Mouse (Mus musculus): Measurements from ENCODE around the gene Wnt16. TPM values are rescaled to one million over a fixed set of nuclear protein-coding genes. Genes with fewer than 3 reads are reported as not detected.

Wnt16 gene
- total and polyA plus RNA-seq, 2 experiments = not detected

GRCm38 (mm10) chr6:22292056-22292455 is 4.0 kb downstream of the Wnt16 start:
- no peak overlapping the region for H3K9ac ChIP-seq (ENCODE audit: low read depth, low read length)
- TF ChIP-seq CTCF (IDR thresholded peaks at IDR 0.05; ENCODE audit: low read depth, low read length) = no peak
- no peak for TF ChIP-seq POLR2A (IDR thresholded peaks at IDR 0.05; ENCODE audit: extremely low read depth, insufficient read depth, low read length)
- 66% methylated on average over 4 of the region's 4 CpGs for WGBS

GRCm38 (mm10) chr6:22293922-22294321 is 5.9 kb downstream of the Wnt16 start:
- 71% methylated on average over 3 of the region's 3 CpGs for WGBS
- no peaks in the 10 kb centered on the region for H3K36me3 ChIP-seq (ENCODE audit: control insufficient read depth, insufficient read depth, low read length)
- H3K79me2 ChIP-seq (ENCODE audit: control insufficient read depth, insufficient read depth, low read length) = no peaks in the 10 kb centered on the region
- DNase-seq (ENCODE audit: extremely low read depth, low read depth, low spot score) = no peak
- H3K4me3 ChIP-seq (ENCODE audit: insufficient read depth, low read depth, low read length) = no peak overlapping the region
- no peaks in the 10 kb centered on the region for H3K4me1 ChIP-seq (ENCODE audit: control insufficient read depth, insufficient read depth, low read length)
- peaks cover 4% of the 10 kb centered on the region; the same call in 1 of the 2 replicates for H3K27me3 ChIP-seq (ENCODE audit: control insufficient read depth, insufficient read depth, low read length)
- H3K9ac ChIP-seq (ENCODE audit: low read depth, low read length) = no peak overlapping the region
- H3K27ac ChIP-seq (replicated peaks; ENCODE audit: insufficient read depth, low read depth, low read length) = no peak overlapping the region
- no peak for TF ChIP-seq POLR2A (IDR thresholded peaks at IDR 0.05; ENCODE audit: extremely low read depth, insufficient read depth, low read length)
- no peak for TF ChIP-seq CTCF (IDR thresholded peaks at IDR 0.05; ENCODE audit: low read depth, low read length)

More at GRCm38 (mm10) chr6:22292056-22292455, 4.0 kb downstream of the Wnt16 start:
- Histone ChIP-seq H3K4me3 (ENCODE audit: insufficient read depth, low read depth, low read length) (no peak overlapping the region), H3K36me3 (ENCODE audit: control insufficient read depth, insufficient read depth, low read length) (no peaks in the 10 kb centered on the region), H3K27ac (replicated peaks; ENCODE audit: insufficient read depth, low read depth, low read length) (no peak overlapping the region), H3K4me1 (ENCODE audit: control insufficient read depth, insufficient read depth, low read length) (no peaks in the 10 kb centered on the region), H3K27me3 (ENCODE audit: control insufficient read depth, insufficient read depth, low read length) (peaks cover 14% of the 10 kb centered on the region; the same call in 1 of the 2 replicates), H3K79me2 (ENCODE audit: control insufficient read depth, insufficient read depth, low read length) (no peaks in the 10 kb centered on the region)
- DNase-seq (ENCODE audit: extremely low read depth, low read depth, low spot score) = no peak

- no peak for DNase-seq (ENCODE audit: extremely low read depth, low read depth, low spot score)
- H3K27ac ChIP-seq (replicated peaks; ENCODE audit: insufficient read depth, low read depth, low read length) = no peak overlapping the region
- H3K4me3 ChIP-seq (ENCODE audit: insufficient read depth, low read depth, low read length) = no peak overlapping the region
- TF ChIP-seq POLR2A (IDR thresholded peaks at IDR 0.05; ENCODE audit: extremely low read depth, insufficient read depth, low read length) = no peak
- TF ChIP-seq CTCF (IDR thresholded peaks at IDR 0.05; ENCODE audit: low read depth, low read length) = no peak
- no peak overlapping the region for H3K9ac ChIP-seq (ENCODE audit: low read depth, low read length)
- 88% methylated on average over 6 of the region's 6 CpGs for WGBS
- no peaks in the 10 kb centered on the region; the same call in 1 of the 2 replicates for H3K4me1 ChIP-seq (ENCODE audit: control insufficient read depth, insufficient read depth, low read length)
- no peaks in the 10 kb centered on the region for H3K79me2 ChIP-seq (ENCODE audit: control insufficient read depth, insufficient read depth, low read length)
- no peaks in the 10 kb centered on the region for H3K36me3 ChIP-seq (ENCODE audit: control insufficient read depth, insufficient read depth, low read length)
- H3K27me3 ChIP-seq (ENCODE audit: control insufficient read depth, insufficient read depth, low read length) = no peaks in the 10 kb centered on the region
Observed at GRCm38 (mm10) chr6:22297028-22297427, 9.0 kb downstream of the Wnt16 start.

- Histone ChIP-seq H3K27me3 (ENCODE audit: control insufficient read depth, insufficient read depth, low read length) (no peaks in the 10 kb centered on the region), H3K79me2 (ENCODE audit: control insufficient read depth, insufficient read depth, low read length) (no peaks in the 10 kb centered on the region), H3K4me1 (ENCODE audit: control insufficient read depth, insufficient read depth, low read length) (no peaks in the 10 kb centered on the region; the same call in 1 of the 2 replicates), H3K9ac (ENCODE audit: low read depth, low read length) (no peak overlapping the region), H3K4me3 (ENCODE audit: insufficient read depth, low read depth, low read length) (no peak overlapping the region), H3K36me3 (ENCODE audit: control insufficient read depth, insufficient read depth, low read length) (no peaks in the 10 kb centered on the region; the same call in 1 of the 2 replicates), H3K27ac (replicated peaks; ENCODE audit: insufficient read depth, low read depth, low read length) (no peak overlapping the region)
- no peak for DNase-seq (ENCODE audit: extremely low read depth, low read depth, low spot score)
- no peak for TF ChIP-seq POLR2A (IDR thresholded peaks at IDR 0.05; ENCODE audit: extremely low read depth, insufficient read depth, low read length)
- no peak for TF ChIP-seq CTCF (IDR thresholded peaks at IDR 0.05; ENCODE audit: low read depth, low read length)
- whole genome bisulfite sequencing = 76% methylated on average over 14 of the region's 14 CpGs
Observed at GRCm38 (mm10) chr6:22298059-22298458, 10.0 kb downstream of the Wnt16 start.

- DNase-seq (ENCODE audit: extremely low read depth, low read depth, low spot score) = peak; percentile 54
- 53% methylated on average over 13 of the region's 13 CpGs for WGBS
- Histone ChIP-seq H3K79me2 (ENCODE audit: control insufficient read depth, insufficient read depth, low read length) (no peaks in the 10 kb centered on the region), H3K36me3 (ENCODE audit: control insufficient read depth, insufficient read depth, low read length) (peaks cover 31% of the 10 kb centered on the region), H3K4me1 (ENCODE audit: control insufficient read depth, insufficient read depth, low read length) (0 out of 2 replicates have a peak, but pooled peaks cover 4% of the 10 kb centered on the region), H3K27ac (replicated peaks; ENCODE audit: insufficient read depth, low read depth, low read length) (no peak overlapping the region), H3K9ac (ENCODE audit: low read depth, low read length) (no peak overlapping the region), H3K4me3 (ENCODE audit: insufficient read depth, low read depth, low read length) (no peak overlapping the region), H3K27me3 (ENCODE audit: control insufficient read depth, insufficient read depth, low read length) (no peaks in the 10 kb centered on the region)
- peak; percentile 97 for TF ChIP-seq CTCF (IDR thresholded peaks at IDR 0.05; ENCODE audit: low read depth, low read length)
- TF ChIP-seq POLR2A (IDR thresholded peaks at IDR 0.05; ENCODE audit: extremely low read depth, insufficient read depth, low read length) = no peak
Observed at GRCm38 (mm10) chr6:22325364-22326072, 37.5 kb downstream of the Wnt16 start.

GRCm38 (mm10) chr6:22326289-22326688 is 38.3 kb downstream of the Wnt16 start:
- TF ChIP-seq CTCF (IDR thresholded peaks at IDR 0.05; ENCODE audit: low read depth, low read length) (no peak), POLR2A (IDR thresholded peaks at IDR 0.05; ENCODE audit: extremely low read depth, insufficient read depth, low read length) (no peak)
- no peaks in the 10 kb centered on the region; the same call in 1 of the 2 replicates for H3K79me2 ChIP-seq (ENCODE audit: control insufficient read depth, insufficient read depth, low read length)
- no peak overlapping the region for H3K4me3 ChIP-seq (ENCODE audit: insufficient read depth, low read depth, low read length)
- no peak for DNase-seq (ENCODE audit: extremely low read depth, low read depth, low spot score)
- 0 out of 2 replicates have a peak, but pooled peaks cover 4% of the 10 kb centered on the region for H3K4me1 ChIP-seq (ENCODE audit: control insufficient read depth, insufficient read depth, low read length)
- H3K27me3 ChIP-seq (ENCODE audit: control insufficient read depth, insufficient read depth, low read length) = no peaks in the 10 kb centered on the region
- no peak overlapping the region for H3K9ac ChIP-seq (ENCODE audit: low read depth, low read length)
- no peak overlapping the region for H3K27ac ChIP-seq (replicated peaks; ENCODE audit: insufficient read depth, low read depth, low read length)
- H3K36me3 ChIP-seq (ENCODE audit: control insufficient read depth, insufficient read depth, low read length) = peaks cover 27% of the 10 kb centered on the region
- WGBS = 85% methylated on average over 4 of the region's 4 CpGs

Measured in liver, adult 2 months (tissue).